ENCODE assay signal across 44 mouse cellular contexts in genomic region chr1:171604686-171605085, GRCm38 (mm10). TPM values are rescaled to one million over a fixed set of nuclear protein-coding genes. Genes with fewer than 3 reads are reported as not detected.
"Had no signal": no experiment of that assay in that cellular context is flagged by ENCODE, and none has a peak within 500 bp of the region (broad histone marks: within the 10 kb centered on the region; RNA-seq: fewer than 3 reads in every experiment).

No protein-coding gene starts in this region.

- H3K9ac ChIP-seq: heart, embryonic 13.5 days; heart, embryonic 15.5 days; hindbrain, embryonic 12.5 days; hindbrain, embryonic 13.5 days; hindbrain, embryonic 14.5 days; hindbrain, embryonic 15.5 days; intestine, embryonic 15.5 days; kidney, embryonic 15.5 days had no signal

- H3K9me3 ChIP-seq: heart, embryonic 13.5 days; heart, embryonic 15.5 days; hindbrain, embryonic 10.5 days; hindbrain, embryonic 12.5 days; hindbrain, embryonic 13.5 days; hindbrain, embryonic 15.5 days; intestine, embryonic 15.5 days; kidney, embryonic 15.5 days had no signal

- H3K4me1 ChIP-seq: heart, embryonic 13.5 days; heart, embryonic 15.5 days; hindbrain, embryonic 10.5 days; hindbrain, embryonic 12.5 days; hindbrain, embryonic 13.5 days; hindbrain, embryonic 15.5 days; intestine, embryonic 15.5 days; kidney, embryonic 15.5 days had no signal

- H3K4me3 ChIP-seq: heart, embryonic 13.5 days; heart, embryonic 15.5 days; hindbrain, embryonic 10.5 days; hindbrain, embryonic 12.5 days; hindbrain, embryonic 13.5 days; hindbrain, embryonic 15.5 days; intestine, embryonic 15.5 days; kidney, embryonic 15.5 days; layer of hippocampus, adult 2 months; left cerebral cortex, adult 2 months had no signal

- H3K4me2 ChIP-seq: heart, embryonic 11.5 days; heart, embryonic 13.5 days; heart, embryonic 15.5 days; hindbrain, embryonic 12.5 days; hindbrain, embryonic 13.5 days; hindbrain, embryonic 14.5 days; hindbrain, embryonic 15.5 days; intestine, embryonic 15.5 days; kidney, embryonic 15.5 days had no signal

- H3K27ac ChIP-seq: heart, embryonic 13.5 days; heart, embryonic 15.5 days; hindbrain, embryonic 10.5 days; hindbrain, embryonic 12.5 days; hindbrain, embryonic 13.5 days; hindbrain, embryonic 14.5 days; hindbrain, embryonic 15.5 days; hindbrain, postnatal 0 days; intestine, embryonic 15.5 days; kidney, embryonic 15.5 days; kidney, postnatal 0 days; layer of hippocampus, adult 2 months; left cerebral cortex, adult 2 months had no signal

- DNase-seq: heart, postnatal 10 days; heart, postnatal 14 days; heart, postnatal 36 days; heart, postnatal 4 days; kidney, adult 11 months; kidney, adult 18-20 months; kidney, adult 2 months; kidney, adult 8-10 months; kidney, adult 9 months; kidney, postnatal 10 days; kidney, postnatal 14 days; kidney, postnatal 25 days; kidney, postnatal 36 days; kidney, postnatal 4 days; layer of hippocampus, adult 9-11 months; layer of hippocampus, postnatal 36 days had no signal

- ATAC-seq: hindbrain, embryonic 16.5 days; hindbrain, postnatal 0 days; inflammation-experienced regulatory T-cells, adult 6 months; intestine, embryonic 15.5 days; intestine, embryonic 16.5 days; intestine, postnatal 0 days had no signal

- H3K27me3 ChIP-seq: heart, embryonic 15.5 days; hindbrain, embryonic 12.5 days; hindbrain, embryonic 13.5 days; hindbrain, embryonic 15.5 days; intestine, embryonic 15.5 days; kidney, embryonic 15.5 days had no signal

- H3K36me3 ChIP-seq: heart, embryonic 13.5 days; heart, embryonic 15.5 days; hindbrain, embryonic 10.5 days; hindbrain, embryonic 12.5 days; hindbrain, embryonic 13.5 days; hindbrain, embryonic 15.5 days; intestine, embryonic 15.5 days; kidney, embryonic 15.5 days had no signal

RNA-seq across cellular contexts. Expression of gene Ly9, which starts 2.5 kb away (rescaled TPM):
- total RNA-seq: layer of hippocampus, adult 2 months; layer of hippocampus, postnatal 14 days; layer of hippocampus, postnatal 36 days; left cerebral cortex, adult 18-20 months; left cerebral cortex, adult 2 months had no signal
- polyA plus RNA-seq: heart, embryonic 11.5 days; heart, embryonic 14.5 days; hindbrain, embryonic 11.5 days; hindbrain, embryonic 12.5 days; hindbrain, embryonic 14.5 days; hindbrain, postnatal 0 days; kidney, embryonic 14.5 days had no signal

RNA-seq across cellular contexts. Expression of gene Cd244a, which starts 45.7 kb away (rescaled TPM):
- total RNA-seq: layer of hippocampus, adult 18-20 months; layer of hippocampus, adult 2 months; layer of hippocampus, postnatal 10 days; layer of hippocampus, postnatal 14 days; layer of hippocampus, postnatal 25 days; layer of hippocampus, postnatal 36 days; left cerebral cortex, adult 2 months had no signal
- polyA plus RNA-seq: heart, embryonic 11.5 days; heart, embryonic 14.5 days; hindbrain, embryonic 10.5 days; hindbrain, embryonic 11.5 days; hindbrain, embryonic 14.5 days; hindbrain, embryonic 15.5 days; hindbrain, embryonic 16.5 days; hindbrain, postnatal 0 days; kidney, embryonic 14.5 days had no signal

RNA-seq across cellular contexts. Expression of gene Slamf7, which starts 48.1 kb away (rescaled TPM):
- total RNA-seq: heart, postnatal 4 days; hindbrain, postnatal 0 days; layer of hippocampus, adult 18-20 months; layer of hippocampus, adult 2 months; layer of hippocampus, postnatal 10 days; layer of hippocampus, postnatal 14 days; layer of hippocampus, postnatal 25 days; layer of hippocampus, postnatal 36 days; left cerebral cortex, adult 18-20 months had no signal
- polyA plus RNA-seq: heart, embryonic 11.5 days; heart, embryonic 13.5 days; heart, embryonic 14.5 days; hindbrain, embryonic 10.5 days; hindbrain, embryonic 11.5 days; hindbrain, embryonic 12.5 days; hindbrain, embryonic 13.5 days; hindbrain, embryonic 14.5 days; hindbrain, embryonic 15.5 days; hindbrain, embryonic 16.5 days; hindbrain, postnatal 0 days; intestine, embryonic 14.5 days; kidney, embryonic 14.5 days; kidney, embryonic 16.5 days; kidney, postnatal 0 days had no signal
